Mouse (Mus musculus): ENCODE data around the gene Gast. TPM values are rescaled to one million over a fixed set of nuclear protein-coding genes. Genes with fewer than 3 reads are reported as not detected.

Gene Gast
- not detected in 2 replicates for polyA plus RNA-seq (2012; rRNA removed; ENCODE audit: low replicate concordance)

GRCm38 (mm10) chr11:100333944-100334457 is at the start of gene Gast:
TSS of gene Gast (plus strand) at chr11:100334407.

GRCm38 (mm10) chr11:100319492-100320171 is 14.6 kb upstream of the Gast start, which contains the start of gene Eif1:
TSS of gene Eif1 (plus strand) at chr11:100319885.

GRCm38 (mm10) chr11:100355972-100356818 is 22.0 kb downstream of the Gast start, which contains the start of gene Hap1:
TSS of gene Hap1 (minus strand) at chr11:100356128.

Other genes starting within 250 kb of the Gast start
- gene Krt32, start 246.2 kb upstream of the Gast start, polyA plus RNA-seq (2012; rRNA removed; ENCODE audit: low replicate concordance), result not detected in 2 replicates
- gene Krt35, start 238.2 kb upstream of the Gast start, polyA plus RNA-seq (2012; rRNA removed; ENCODE audit: low replicate concordance), result not detected in 2 replicates
- 2.0 and 2.9 TPM in 2 replicates for gene Krt36, start 228.8 kb upstream of the Gast start, polyA plus RNA-seq (2012; rRNA removed; ENCODE audit: low replicate concordance)
- 0.49 TPM in 1 of 2 replicates, not detected in the other for gene Krt13, start 212.8 kb upstream of the Gast start, polyA plus RNA-seq (2012; rRNA removed; ENCODE audit: low replicate concordance)
- 1.1 TPM in 1 of 2 replicates, not detected in the other for gene Krt15, start 198.5 kb upstream of the Gast start, polyA plus RNA-seq (2012; rRNA removed; ENCODE audit: low replicate concordance)
- gene Krt19, start 185.7 kb upstream of the Gast start, polyA plus RNA-seq (2012; rRNA removed; ENCODE audit: low replicate concordance), result 14.2 and 271 TPM in 2 replicates
- 0.04 TPM in 1 of 2 replicates, not detected in the other for gene Krt9, start 141.2 kb upstream of the Gast start, polyA plus RNA-seq (2012; rRNA removed; ENCODE audit: low replicate concordance)
- 0.11 and 0.26 TPM in 2 replicates for gene Krt14, start 126.9 kb upstream of the Gast start, polyA plus RNA-seq (2012; rRNA removed; ENCODE audit: low replicate concordance)
- gene Krt16, start 85.5 kb upstream of the Gast start, polyA plus RNA-seq (2012; rRNA removed; ENCODE audit: low replicate concordance), result not detected in 2 replicates
- 4.0 TPM in 1 of 2 replicates, not detected in the other for gene Krt17, start 73.4 kb upstream of the Gast start, polyA plus RNA-seq (2012; rRNA removed; ENCODE audit: low replicate concordance)
- gene Krt42, start 64.5 kb upstream of the Gast start, polyA plus RNA-seq (2012; rRNA removed; ENCODE audit: low replicate concordance), result not detected in 2 replicates
- gene Eif1, start 14.5 kb upstream of the Gast start, polyA plus RNA-seq (2012; rRNA removed; ENCODE audit: low replicate concordance), result 118 and 139 TPM in 2 replicates
- 0.97 and 7.3 TPM in 2 replicates for gene Hap1, start 21.7 kb downstream of the Gast start, polyA plus RNA-seq (2012; rRNA removed; ENCODE audit: low replicate concordance)
- 171 and 312 TPM in 2 replicates for gene Jup, start 63.4 kb downstream of the Gast start, polyA plus RNA-seq (2012; rRNA removed; ENCODE audit: low replicate concordance)
- 14.1 and 62.2 TPM in 2 replicates for gene P3h4, start 80.4 kb downstream of the Gast start, polyA plus RNA-seq (2012; rRNA removed; ENCODE audit: low replicate concordance)
- gene Fkbp10, start 81.3 kb downstream of the Gast start, polyA plus RNA-seq (2012; rRNA removed; ENCODE audit: low replicate concordance), result 32.9 and 157 TPM in 2 replicates
- 30.8 and 85.2 TPM in 2 replicates for gene Nt5c3b, start 107.4 kb downstream of the Gast start, polyA plus RNA-seq (2012; rRNA removed; ENCODE audit: low replicate concordance)
- gene Klhl10, start 107.5 kb downstream of the Gast start, polyA plus RNA-seq (2012; rRNA removed; ENCODE audit: low replicate concordance), result 0.29 and 0.95 TPM in 2 replicates
- gene Klhl11, start 138.3 kb downstream of the Gast start, polyA plus RNA-seq (2012; rRNA removed; ENCODE audit: low replicate concordance), result 3.5 and 9.2 TPM in 2 replicates
- 867 and 1,359 TPM in 2 replicates for gene Acly, start 193.6 kb downstream of the Gast start, polyA plus RNA-seq (2012; rRNA removed; ENCODE audit: low replicate concordance)
- gene Ttc25, start 211.2 kb downstream of the Gast start, polyA plus RNA-seq (2012; rRNA removed; ENCODE audit: low replicate concordance), result 1.3 and 1.5 TPM in 2 replicates
- gene Cnp, start 240.5 kb downstream of the Gast start, polyA plus RNA-seq (2012; rRNA removed; ENCODE audit: low replicate concordance), result 23.0 and 37.9 TPM in 2 replicates